Mouse (Mus musculus) CH12.LX (cell line): Measurements from ENCODE around the gene Tbl3. TPM values are rescaled to one million over a fixed set of nuclear protein-coding genes. Genes with fewer than 3 reads are reported as not detected.
"Not testable (repeated sequence)": the region's sequence is repeated elsewhere in the genome, so short reads cannot be mapped to it uniquely, and the experiment has no call there.

Experiments used
- DNase-seq: peaks from one replicate; pipeline ENCODE4 v3.0.0-alpha.2; 2013; ENCODE audit errors: extremely low read depth
- H3K27ac ChIP-seq: 2 replicates; pipeline ENCODE4 v1.5.1; 2012; ENCODE audit warnings: low read depth, mild to moderate bottlenecking, control low read depth, moderate library complexity; ENCODE audit not compliant: insufficient read depth
- H3K27me3 ChIP-seq: replicated peaks from 2 replicates; pipeline ENCODE3; 2012; ENCODE audit warnings: inconsistent platforms
- H3K36me3 ChIP-seq, 2 experiments: replicated peaks in 1 of 2; 2 replicates each; pipeline versions ENCODE3 to v1.6.1; 2012; ENCODE audit warnings: inconsistent platforms in 1 of 2, low read length in 1 of 2, mild to moderate bottlenecking in 1 of 2, mixed read lengths in 1 of 2, moderate library complexity in 1 of 2; ENCODE audit not compliant: control insufficient read depth in 1 of 2, insufficient read depth in 1 of 2
- H3K4me1 ChIP-seq, 2 experiments: 2 replicates each; pipeline ENCODE4 v1.6.1; 2012; ENCODE audit warnings: inconsistent platforms in 1 of 2, moderate library complexity in 1 of 2; ENCODE audit not compliant: insufficient read depth in 2 of 2, control insufficient read depth in 1 of 2
- H3K4me2 ChIP-seq: 2 replicates; pipeline ENCODE4 v1.6.1; 2012; ENCODE audit warnings: low read depth, mild to moderate bottlenecking, control low read depth; ENCODE audit not compliant: poor library complexity, insufficient read depth, severe bottlenecking
- H3K4me3 ChIP-seq, 3 experiments: fragments of 150-350 bp in 1 of 3; sonication (generic) in 1 of 3; replicated peaks in 1 of 3; 2 replicates each; pipeline versions ENCODE3 to v1.5.1; 2011 to 2012; ENCODE audit warnings: low read depth in 2 of 3, low read length in 2 of 3, mild to moderate bottlenecking in 2 of 3, moderate library complexity in 2 of 3, control low read depth in 1 of 3, improper control_type of control experiment in 1 of 3, inconsistent platforms in 1 of 3, mixed read lengths in 1 of 3; ENCODE audit not compliant: poor library complexity in 1 of 3
- H3K79me2 ChIP-seq: replicated peaks from 2 replicates; pipeline ENCODE4 v1.6.1; 2012; ENCODE audit warnings: mild to moderate bottlenecking, moderate library complexity; ENCODE audit not compliant: control insufficient read depth, poor library complexity, insufficient read depth, severe bottlenecking; ENCODE audit errors: extremely low read depth
- H3K9ac ChIP-seq: 2 replicates; pipeline ENCODE4 v1.6.1; 2012; ENCODE audit warnings: low read depth, mild to moderate bottlenecking, control low read depth, moderate library complexity; ENCODE audit not compliant: insufficient read depth
- H3K9me3 ChIP-seq: replicated peaks from 2 replicates; pipeline ENCODE3; 2012; ENCODE audit warnings: low read length, inconsistent platforms, mixed read lengths
- BHLHE40 ChIP-seq: IDR thresholded peaks from 2 replicates; pipeline ENCODE4 v1.6.1; 2011; ENCODE audit warnings: mild to moderate bottlenecking, low read depth, low read length, improper control_type of control experiment
- CHD1 ChIP-seq: IDR thresholded peaks from 2 replicates; pipeline ENCODE4 v1.6.1; 2012; ENCODE audit warnings: low read depth, low read length, improper control_type of control experiment, inconsistent platforms
- CHD2 ChIP-seq: IDR thresholded peaks from 2 replicates; pipeline ENCODE4 v1.6.1; 2011; ENCODE audit warnings: low read length, improper control_type of control experiment
- CTCF ChIP-seq, 2 experiments: IDR thresholded peaks in 1 of 2; conservative IDR thresholded peaks in 1 of 2; 2 replicates each; pipeline ENCODE4 v1.5.1; 2011 to 2012; ENCODE audit warnings: low read depth in 2 of 2, low read length in 2 of 2, improper control_type of control experiment in 1 of 2, inconsistent platforms in 1 of 2, mild to moderate bottlenecking in 1 of 2, moderate library complexity in 1 of 2
- E2F4 ChIP-seq: IDR thresholded peaks from 2 replicates; pipeline ENCODE4 v1.6.1; 2011; ENCODE audit warnings: low read depth, low read length, improper control_type of control experiment; ENCODE audit not compliant: insufficient replicate concordance
- ELF1 ChIP-seq: IDR thresholded peaks from 2 replicates; pipeline ENCODE4 v1.6.1; 2014; ENCODE audit warnings: low read depth, mild to moderate bottlenecking, inconsistent platforms, low read length, improper control_type of control experiment
- EP300 ChIP-seq: IDR thresholded peaks from 2 replicates; pipeline ENCODE4 v1.6.1; 2011; ENCODE audit warnings: low read length, improper control_type of control experiment
- HCFC1 ChIP-seq: IDR thresholded peaks from 2 replicates; pipeline ENCODE4 v1.6.1; 2012; ENCODE audit warnings: low read depth, mild to moderate bottlenecking, inconsistent platforms, low read length, improper control_type of control experiment
- JUN ChIP-seq: IDR thresholded peaks from 2 replicates; pipeline ENCODE4 v1.6.1; 2011; ENCODE audit warnings: low read depth, mild to moderate bottlenecking, low read length, improper control_type of control experiment, moderate library complexity; ENCODE audit not compliant: insufficient read depth
- JUND ChIP-seq: conservative IDR thresholded peaks from 2 replicates; pipeline ENCODE4 v1.6.1; 2011; ENCODE audit warnings: low read depth, low read length, improper control_type of control experiment
- KAT2A ChIP-seq: IDR thresholded peaks from 2 replicates; pipeline ENCODE4 v1.6.1; 2012; ENCODE audit warnings: low read length, improper control_type of control experiment, inconsistent platforms; ENCODE audit not compliant: insufficient replicate concordance
- MEF2A ChIP-seq: IDR thresholded peaks from 2 replicates; pipeline ENCODE4 v1.6.1; 2014; ENCODE audit warnings: low read depth, mild to moderate bottlenecking, inconsistent platforms, low read length, improper control_type of control experiment, borderline replicate concordance
- MXI1 ChIP-seq: IDR thresholded peaks from 2 replicates; pipeline ENCODE4 v1.6.1; 2011; ENCODE audit warnings: mild to moderate bottlenecking, low read depth, low read length, improper control_type of control experiment
- MYC ChIP-seq: IDR thresholded peaks from 2 replicates; pipeline ENCODE4 v1.6.1; 2011; ENCODE audit warnings: low read depth, mild to moderate bottlenecking, improper control_type of control experiment, low read length
- NRF1 ChIP-seq: IDR thresholded peaks from 2 replicates; pipeline ENCODE4 v1.6.1; 2014; ENCODE audit warnings: low read depth, mild to moderate bottlenecking, inconsistent platforms, low read length, improper control_type of control experiment, moderate library complexity
- POLR2A ChIP-seq: IDR thresholded peaks from 2 replicates; pipeline ENCODE4 v1.6.1; 2011; ENCODE audit warnings: low read depth, mild to moderate bottlenecking, improper control_type of control experiment, low read length
- RCOR1 ChIP-seq: conservative IDR thresholded peaks from 2 replicates; pipeline ENCODE4 v1.6.1; 2012; ENCODE audit warnings: low read depth, mild to moderate bottlenecking, inconsistent platforms, low read length, improper control_type of control experiment
- SIN3A ChIP-seq: IDR thresholded peaks from 2 replicates; pipeline ENCODE4 v1.6.1; 2012; ENCODE audit warnings: low read length, improper control_type of control experiment, inconsistent platforms
- TBP ChIP-seq: conservative IDR thresholded peaks from 2 replicates; pipeline ENCODE4 v1.6.1; 2011; ENCODE audit warnings: low read depth, low read length, improper control_type of control experiment
- UBTF ChIP-seq: IDR thresholded peaks from 2 replicates; pipeline ENCODE4 v1.6.1; 2012; ENCODE audit warnings: low read depth, mild to moderate bottlenecking, inconsistent platforms, low read length, improper control_type of control experiment, moderate library complexity
- USF1 ChIP-seq: IDR thresholded peaks from 2 replicates; pipeline ENCODE4 v1.6.1; 2014; ENCODE audit warnings: low read depth, mild to moderate bottlenecking, inconsistent platforms, low read length, improper control_type of control experiment
- USF2 ChIP-seq: conservative IDR thresholded peaks from 2 replicates; pipeline ENCODE4 v1.6.1; 2011; ENCODE audit warnings: low read depth, low read length, improper control_type of control experiment
- ZMIZ1 ChIP-seq: IDR thresholded peaks from 2 replicates; pipeline ENCODE4 v1.6.1; 2012; ENCODE audit warnings: low read depth, mild to moderate bottlenecking, inconsistent platforms, low read length, improper control_type of control experiment
- dilution Hi-C: fragments of 300-500 bp; cut with MboI; formaldehyde crosslinking; loops from 2 replicates; pipeline ENCODE4 v1.14.3; 2020; ENCODE audit warnings: low sequenced_read_pairs; ENCODE audit not compliant: extremely low pct_unique_long_range_greater_than_20kb, extremely low pct_ligation_motif_present
- in situ Hi-C: fragments of 300-500 bp; cut with MboI; formaldehyde crosslinking; loops from 3 replicates; pipeline ENCODE4 v1.14.3; 2019; ENCODE audit warnings: low sequenced_read_pairs, low pct_ligation_motif_present, low pct_unique_long_range_greater_than_20kb, mixed read lengths
- polyA plus RNA-seq: library from polyadenylated mRNA; unstranded; fragments of >175 nt; gene quantifications from 2 replicates; pipeline ENCODE4 v1.2.1, GENCODE M21; 2012; ENCODE audit warnings: low read depth; ENCODE audit not compliant: insufficient read length
- total RNA-seq, 2 experiments: library from RNA; depleted of rRNA; stranded (reverse); fragments of 300-350 nt in 1 of 2; fragments of >200 nt in 1 of 2; gene quantifications; 2 replicates each; pipeline ENCODE4 v1.2.3; 2012 to 2014

Tbl3 gene
- total and polyA plus RNA-seq, 3 experiments: 98.0 to 105 (median 104) TPM

- peaks cover 29 to 43% of the 10 kb centered on the region in 2 experiments for H3K36me3 ChIP-seq
- peak overlapping the region; percentile 52 to 65 (median 64) for H3K4me3 ChIP-seq
- H3K27me3 ChIP-seq, in situ Hi-C loops, H3K9me3 ChIP-seq, dilution Hi-C loops, DNase-seq: not testable (repeated sequence)
- H3K4me2 ChIP-seq: peak overlapping the region; percentile 98
- H3K4me1 ChIP-seq: peaks cover 5 to 31% of the 10 kb centered on the region in 2 experiments; a peak in 3 of 4 replicates
- H3K79me2 ChIP-seq: peaks cover 47% of the 10 kb centered on the region
- peak overlapping the region; percentile 75 for H3K9ac ChIP-seq
- H3K27ac ChIP-seq: 0 out of 2 replicates have a peak overlapping the region, but pooled peaks have one; percentile 15
Observed at GRCm38 (mm10) chr17:24721383-24721955, 14.0 kb upstream of the Tbl3 start.

- H3K27me3 ChIP-seq, dilution Hi-C loops, in situ Hi-C loops, DNase-seq, H3K9me3 ChIP-seq: not testable (repeated sequence)
- Histone ChIP-seq H3K4me3 (peak overlapping the region; percentile 65 to 99 (median 78)), H3K79me2 (peaks cover 47% of the 10 kb centered on the region), H3K4me2 (peak overlapping the region; percentile 70), H3K27ac (peak overlapping the region; percentile 64), H3K9ac (peak overlapping the region; percentile 97), H3K36me3 (peaks cover 35 to 52% of the 10 kb centered on the region in 2 experiments), H3K4me1 (peaks cover 5 to 31% of the 10 kb centered on the region in 2 experiments; a peak in 3 of 4 replicates)
Observed at GRCm38 (mm10) chr17:24720616-24721015, 13.2 kb upstream of the Tbl3 start.

DNA sequence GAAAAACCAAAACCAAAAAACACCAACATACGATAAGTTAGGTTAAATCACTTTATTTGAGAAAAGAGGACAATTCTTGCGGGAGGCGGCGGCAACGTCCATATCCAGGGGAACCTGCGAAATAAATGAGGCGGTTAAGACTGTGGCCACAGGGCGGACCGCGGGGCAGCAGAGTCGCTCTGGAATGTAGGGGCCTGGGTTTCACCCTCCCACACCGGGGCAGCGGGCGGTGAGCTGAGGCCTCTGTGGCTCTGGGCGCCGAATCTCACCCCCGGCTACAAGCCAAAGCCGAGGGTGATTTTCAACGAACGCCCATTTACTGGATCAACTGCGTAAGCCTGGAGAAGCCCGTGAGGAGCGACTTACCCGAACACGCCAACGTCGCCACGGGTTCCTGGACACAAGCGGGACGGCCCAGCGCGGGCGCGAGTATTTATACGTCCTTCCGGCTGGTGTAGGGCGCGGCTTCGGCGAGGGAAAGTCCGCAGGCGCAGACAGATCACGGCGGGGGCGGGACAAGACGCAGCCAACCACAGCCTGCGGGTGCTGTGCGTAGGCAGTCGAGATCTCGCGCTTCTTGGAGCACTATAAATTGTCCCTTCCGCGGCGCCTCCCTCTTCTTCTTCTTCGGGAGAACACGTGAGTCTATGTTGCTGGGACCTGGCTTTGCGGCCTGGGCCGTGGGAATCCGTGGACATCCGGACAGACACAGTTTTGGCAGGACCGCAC lies 12.2 kb upstream of the Tbl3 start:
- peaks cover 5 to 29% of the 10 kb centered on the region in 2 experiments; a peak in 3 of 4 replicates for H3K4me1 ChIP-seq
- peaks cover 47% of the 10 kb centered on the region for H3K79me2 ChIP-seq
- no peaks in the 10 kb centered on the region for H3K9me3 ChIP-seq
- 0 out of 2 replicates have a peak overlapping the region, but pooled peaks have one; percentile 92 for H3K4me2 ChIP-seq
- H3K36me3 ChIP-seq: peaks cover 35 to 58% of the 10 kb centered on the region in 2 experiments
- no peaks in the 10 kb centered on the region for H3K27me3 ChIP-seq
- in situ Hi-C loops (no loop called here), dilution Hi-C loops (no loop called here)
- H3K27ac ChIP-seq: peak overlapping the region; percentile 64
- H3K4me3 ChIP-seq: peak overlapping the region; percentile 70 to 92 (median 78)
- peak; percentile 98 for DNase-seq
- H3K9ac ChIP-seq: peak overlapping the region; percentile 98
- peak; percentile 99 for TF ChIP-seq ZMIZ1
- TF ChIP-seq USF1: peak; percentile 45
- TF ChIP-seq UBTF: peak; percentile 25; the same call in 1 of the 2 replicates
- peak; percentile 90 for TF ChIP-seq HCFC1
- TF ChIP-seq USF2: 0 out of 2 replicates have a peak, but pooled peaks have one; percentile 6
- TF ChIP-seq CHD1: 0 out of 2 replicates have a peak, but pooled peaks have one; percentile 40
- no peak for TF ChIP-seq RCOR1
- peak; percentile 83; the same call in 1 of the 2 replicates for TF ChIP-seq E2F4
- peak; percentile 99 for TF ChIP-seq CHD2
- peak; percentile 83 for TF ChIP-seq NRF1
- no peak for TF ChIP-seq CTCF (conservative IDR thresholded peaks at IDR 0.05 in 1 of 2, IDR thresholded peaks at IDR 0.05 in 1 of 2; ENCODE audit: low read depth in 2 of 2, low read length in 2 of 2)
- peak; percentile 97 for TF ChIP-seq MXI1
- peak; percentile 89 for TF ChIP-seq KAT2A
- TF ChIP-seq POLR2A: peak; percentile 99
- no peak for TF ChIP-seq JUND
- TF ChIP-seq MEF2A: peak; percentile 51; the same call in 1 of the 2 replicates
- TF ChIP-seq EP300: no peak
- TF ChIP-seq SIN3A: peak; percentile 70; the same call in 1 of the 2 replicates
- TF ChIP-seq JUN: no peak
- peak; percentile 99 for TF ChIP-seq MYC
- TF ChIP-seq ELF1: peak; percentile 96
- peak; percentile 74 for TF ChIP-seq BHLHE40
- peak; percentile 98 for TF ChIP-seq TBP
